Mouse (Mus musculus): Measurements from ENCODE around the gene Ndufa8. TPM values are rescaled to one million over a fixed set of nuclear protein-coding genes. Genes with fewer than 3 reads are reported as not detected.

Gene Ndufa8
- polyA plus RNA-seq (2014; fragmentation: Illumina TruSeq; extraction: RNeasy Lipid Tissue Mini Kit (QIAGEN cat#74804); ENCODE audit: low read depth, low replicate concordance): 8.1 TPM

GRCm38 (mm10) chr2:36048748-36049566 lies at the start of gene Ndufa8, which contains the start of gene Morn5:
Gene Ndufa8 (minus strand): TSS chr2:36049406.
Gene Morn5 (plus strand): TSS chr2:36049458.

Other genes starting within 250 kb of the Ndufa8 start
- not detected for gene Ttll11, start 69.5 kb downstream of the Ndufa8 start, polyA plus RNA-seq (2014; fragmentation: Illumina TruSeq; extraction: RNeasy Lipid Tissue Mini Kit (QIAGEN cat#74804); ENCODE audit: low read depth, low replicate concordance)
- gene Morn5, start 52 bp upstream of the Ndufa8 start, polyA plus RNA-seq (2014; fragmentation: Illumina TruSeq; extraction: RNeasy Lipid Tissue Mini Kit (QIAGEN cat#74804); ENCODE audit: low read depth, low replicate concordance): not detected
- gene Lhx6, start 56.0 kb upstream of the Ndufa8 start, polyA plus RNA-seq (2014; fragmentation: Illumina TruSeq; extraction: RNeasy Lipid Tissue Mini Kit (QIAGEN cat#74804); ENCODE audit: low read depth, low replicate concordance): 1.3 TPM
- 16.1 TPM for gene Mrrf, start 87.0 kb upstream of the Ndufa8 start, polyA plus RNA-seq (2014; fragmentation: Illumina TruSeq; extraction: RNeasy Lipid Tissue Mini Kit (QIAGEN cat#74804); ENCODE audit: low read depth, low replicate concordance)
- gene Rbm18, start 87.4 kb upstream of the Ndufa8 start, polyA plus RNA-seq (2014; fragmentation: Illumina TruSeq; extraction: RNeasy Lipid Tissue Mini Kit (QIAGEN cat#74804); ENCODE audit: low read depth, low replicate concordance): 19.9 TPM
- 8.6 TPM for gene Ptgs1, start 181.0 kb upstream of the Ndufa8 start, polyA plus RNA-seq (2014; fragmentation: Illumina TruSeq; extraction: RNeasy Lipid Tissue Mini Kit (QIAGEN cat#74804); ENCODE audit: low read depth, low replicate concordance)